1 mouse cellular context compared by ENCODE assay signal in the genomic region with DNA sequence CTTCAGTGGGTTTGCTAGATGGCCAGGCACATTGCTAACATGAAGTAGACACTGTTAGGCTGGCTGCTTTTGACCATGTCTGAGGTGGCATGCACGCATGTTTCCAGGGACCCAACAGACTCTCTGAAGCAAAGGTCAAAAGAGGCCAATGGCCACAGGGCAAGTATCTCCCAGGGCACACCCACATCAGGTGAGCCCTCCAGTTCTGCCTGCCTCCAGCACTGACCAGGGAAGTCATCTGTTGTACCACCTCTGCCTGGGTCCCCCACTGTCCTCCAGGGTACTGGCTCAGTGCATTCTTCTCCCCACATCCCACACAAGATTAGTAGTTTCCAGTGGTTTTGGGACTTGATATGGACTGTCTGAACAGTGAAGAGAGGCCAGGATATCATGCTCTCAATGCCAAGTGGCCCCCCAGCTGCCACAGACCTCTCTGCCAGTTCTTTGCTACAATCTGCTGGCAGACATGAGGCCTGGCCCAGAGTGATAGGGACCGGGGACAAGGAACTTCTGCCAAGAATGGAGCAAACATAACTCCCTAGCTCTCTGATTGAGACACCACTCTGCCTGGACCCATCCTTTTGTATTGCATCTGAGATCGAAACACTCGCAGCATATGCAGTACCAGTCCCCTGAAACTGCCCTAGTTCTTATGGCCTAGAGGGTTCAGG.
TF ChIP-seq lines count a peak whose summit lies in the region.

No protein-coding gene starts in this region.

TF ChIP-seq in MEL, 35 proteins besides CTCF, POLR2A, EP300 and RAD21 (continued from another document):
- TF ChIP-seq MAFK (IDR thresholded peaks at IDR 0.05; ENCODE audit: borderline replicate concordance, low read depth, low read length) (no peak), ZMIZ1 (IDR thresholded peaks at IDR 0.05; ENCODE audit: low read depth, low read length) (no peak), POLR2AphosphoS2 (IDR thresholded peaks at IDR 0.05; ENCODE audit: low read length) (no peak), USF2 (IDR thresholded peaks at IDR 0.05; ENCODE audit: borderline replicate concordance in 1 of 2, insufficient read depth in 1 of 2, low read depth in 1 of 2, low read length in 2 of 2) (no peak), MAZ (IDR thresholded peaks at IDR 0.05; ENCODE audit: low read depth, low read length) (peak; percentile 71; the same call in 1 of the 2 replicates), MYB (IDR thresholded peaks at IDR 0.05; ENCODE audit: low read depth, low read length) (no peak; the same call in 1 of the 2 replicates), UBTF (IDR thresholded peaks at IDR 0.05; ENCODE audit: borderline replicate concordance, insufficient read depth, low read depth, low read length) (no peak), JUND (IDR thresholded peaks at IDR 0.05; ENCODE audit: low read depth, low read length) (no peak), CHD1 (IDR thresholded peaks at IDR 0.05; ENCODE audit: low read depth, low read length) (no peak), POLR2AphosphoS5 (IDR thresholded peaks at IDR 0.05; ENCODE audit: borderline replicate concordance, low read depth, low read length) (no peak), BHLHE40 (IDR thresholded peaks at IDR 0.05; ENCODE audit: borderline replicate concordance, low read depth, low read length) (no peak), GATA1 (IDR thresholded peaks at IDR 0.05; ENCODE audit: low read depth, low read length) (no peak), ETS1 (IDR thresholded peaks at IDR 0.05; ENCODE audit: low read depth, low read length) (0 out of 2 replicates have a peak, but pooled peaks have one; percentile 27), ZKSCAN1 (IDR thresholded peaks at IDR 0.05; ENCODE audit: low read depth, low read length) (no peak), MYC (IDR thresholded peaks at IDR 0.05; ENCODE audit: low read depth, low read length) (no peak), GABPA (IDR thresholded peaks at IDR 0.05; ENCODE audit: low read depth, low read length) (no peak), ZNF384 (IDR thresholded peaks at IDR 0.05; ENCODE audit: low read depth, low read length) (no peak), NRF1 (IDR thresholded peaks at IDR 0.05; ENCODE audit: insufficient read depth, low read depth, low read length, poor library complexity, severe bottlenecking) (no peak), SMC3 (IDR thresholded peaks at IDR 0.05; ENCODE audit: low read depth, low read length) (no peak), ZC3H11A (IDR thresholded peaks at IDR 0.05; ENCODE audit: low read depth, low read length) (no peak), E2F4 (IDR thresholded peaks at IDR 0.05; ENCODE audit: borderline replicate concordance, low read depth, low read length) (no peak), NELFE (IDR thresholded peaks at IDR 0.05; ENCODE audit: low read depth, low read length) (no peak), CHD2 (IDR thresholded peaks at IDR 0.05; ENCODE audit: low read length) (no peak), ELF1 (IDR thresholded peaks at IDR 0.05; ENCODE audit: low read depth, low read length) (no peak), TBP (IDR thresholded peaks at IDR 0.05; ENCODE audit: low read depth, low read length) (no peak)
